Mouse (Mus musculus): ENCODE measurements at regions not wholly inside any gene's neighbourhood (a gene's known extent, or its start where the extent isn't known, plus 50 kb on each side); places are given as distances from the start of the nearest gene placed in this dataset.
A peak's percentile ranks its signal among the peaks of the same experiment; 100 is the strongest.

DNA sequence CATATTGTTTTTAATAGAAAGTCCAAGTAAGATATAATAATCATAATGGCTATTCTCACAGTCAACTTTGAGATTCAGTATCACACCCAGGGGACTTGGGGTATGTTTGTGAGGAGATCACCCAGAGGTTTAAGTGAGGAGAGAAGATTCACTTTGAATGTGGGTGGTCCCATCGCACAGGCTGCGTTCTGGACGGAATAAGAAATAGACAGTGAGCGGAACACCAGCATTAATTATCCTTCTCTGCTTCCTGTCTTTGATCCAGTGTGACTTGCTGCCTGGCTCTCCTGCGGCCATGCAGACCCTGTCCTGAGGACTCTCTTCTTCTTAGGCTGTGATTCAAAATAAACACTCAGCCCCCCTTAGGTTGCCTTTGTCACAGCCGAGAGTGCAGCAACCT lies 60.6 kb upstream of the Kras start:
- no peaks in the 10 kb centered on the region for H3K27me3 ChIP-seq (ENCODE audit: control insufficient read depth, insufficient read depth, low read length)
- no peak overlapping the region for H3K4me3 ChIP-seq (ENCODE audit: low read depth, low read length)
- TF ChIP-seq CTCF (IDR thresholded peaks at IDR 0.05; ENCODE audit: extremely low read depth, insufficient read length, insufficient replicate concordance, low read depth, low read length): no peak
- TF ChIP-seq POLR2A (IDR thresholded peaks at IDR 0.05; ENCODE audit: low read depth, low read length): no peak
- H3K27ac ChIP-seq (ENCODE audit: insufficient read depth, low read depth, low read length): no peak overlapping the region
- 70% methylated on average over 6 of the region's 6 CpGs for WGBS
- no peaks in the 10 kb centered on the region for H3K36me3 ChIP-seq (ENCODE audit: control insufficient read depth, insufficient read depth, low read length)
- no peaks in the 10 kb centered on the region for H3K4me1 ChIP-seq (ENCODE audit: control insufficient read depth, insufficient read depth, insufficient read length, low read length)

GRCm38 (mm10) chr6:145309025-145309424 lies 59.0 kb upstream of the Kras start:
- Histone ChIP-seq H3K36me3 (ENCODE audit: control insufficient read depth, insufficient read depth, low read length) (no peaks in the 10 kb centered on the region), H3K27ac (ENCODE audit: insufficient read depth, low read depth, low read length) (no peak overlapping the region), H3K4me3 (ENCODE audit: low read depth, low read length) (no peak overlapping the region), H3K4me1 (ENCODE audit: control insufficient read depth, insufficient read depth, insufficient read length, low read length) (no peaks in the 10 kb centered on the region), H3K27me3 (ENCODE audit: control insufficient read depth, insufficient read depth, low read length) (no peaks in the 10 kb centered on the region)
- TF ChIP-seq CTCF (IDR thresholded peaks at IDR 0.05; ENCODE audit: extremely low read depth, insufficient read length, insufficient replicate concordance, low read depth, low read length) (no peak), POLR2A (IDR thresholded peaks at IDR 0.05; ENCODE audit: low read depth, low read length) (no peak)
- 87% methylated on average over 3 of the region's 3 CpGs for WGBS

DNA sequence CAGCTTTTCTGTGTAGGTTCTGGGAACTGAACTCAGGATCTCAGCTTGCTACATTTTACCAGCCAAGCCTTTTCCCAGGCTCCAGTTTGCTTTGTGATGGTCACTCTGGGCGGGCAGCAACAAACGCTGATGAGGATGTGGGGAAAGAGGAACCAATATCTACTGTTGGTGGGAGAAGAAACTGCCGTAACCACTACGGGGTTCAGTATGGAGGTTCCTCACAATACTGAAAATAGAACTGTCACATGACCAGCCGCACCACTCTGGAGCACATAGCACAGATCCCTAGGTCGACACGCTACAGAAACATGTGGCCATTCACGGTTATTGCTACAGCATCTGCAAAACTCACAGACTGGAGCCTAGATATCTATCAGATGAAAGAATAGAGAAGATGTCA lies 57.2 kb upstream of the Kras start:
- TF ChIP-seq POLR2A (IDR thresholded peaks at IDR 0.05; ENCODE audit: low read depth, low read length) (no peak), CTCF (IDR thresholded peaks at IDR 0.05; ENCODE audit: extremely low read depth, insufficient read length, insufficient replicate concordance, low read depth, low read length) (no peak)
- no peaks in the 10 kb centered on the region for H3K27me3 ChIP-seq (ENCODE audit: control insufficient read depth, insufficient read depth, low read length)
- WGBS: 90% methylated on average over 8 of the region's 8 CpGs
- H3K4me1 ChIP-seq (ENCODE audit: control insufficient read depth, insufficient read depth, insufficient read length, low read length): no peaks in the 10 kb centered on the region
- no peak overlapping the region for H3K4me3 ChIP-seq (ENCODE audit: low read depth, low read length)
- peak overlapping the region; percentile 82 for H3K27ac ChIP-seq (ENCODE audit: insufficient read depth, low read depth, low read length)
- H3K36me3 ChIP-seq (ENCODE audit: control insufficient read depth, insufficient read depth, low read length): no peaks in the 10 kb centered on the region

- TF ChIP-seq POLR2A (IDR thresholded peaks at IDR 0.05; ENCODE audit: low read depth, low read length): no peak
- TF ChIP-seq CTCF (IDR thresholded peaks at IDR 0.05; ENCODE audit: extremely low read depth, insufficient read length, insufficient replicate concordance, low read depth, low read length): no peak
- no peaks in the 10 kb centered on the region for H3K36me3 ChIP-seq (ENCODE audit: control insufficient read depth, insufficient read depth, low read length)
- H3K27ac ChIP-seq (ENCODE audit: insufficient read depth, low read depth, low read length): peak overlapping the region; percentile 82
- H3K4me1 ChIP-seq (ENCODE audit: control insufficient read depth, insufficient read depth, insufficient read length, low read length): no peaks in the 10 kb centered on the region
- no peaks in the 10 kb centered on the region for H3K27me3 ChIP-seq (ENCODE audit: control insufficient read depth, insufficient read depth, low read length)
- WGBS: 72% methylated on average over 18 of the region's 18 CpGs
- 0 out of 2 replicates have a peak overlapping the region, but pooled peaks have one; percentile 30 for H3K4me3 ChIP-seq (ENCODE audit: low read depth, low read length)
Observed at GRCm38 (mm10) chr6:145306331-145307124, 56.5 kb upstream of the Kras start.

- Histone ChIP-seq H3K4me1 (ENCODE audit: control insufficient read depth, insufficient read depth, insufficient read length, low read length) (no peaks in the 10 kb centered on the region), H3K27ac (ENCODE audit: insufficient read depth, low read depth, low read length) (no peak overlapping the region), H3K4me3 (ENCODE audit: low read depth, low read length) (no peak overlapping the region), H3K27me3 (ENCODE audit: control insufficient read depth, insufficient read depth, low read length) (no peaks in the 10 kb centered on the region), H3K36me3 (ENCODE audit: control insufficient read depth, insufficient read depth, low read length) (no peaks in the 10 kb centered on the region)
- 94% methylated on average over 5 of the region's 5 CpGs for WGBS
- TF ChIP-seq POLR2A (IDR thresholded peaks at IDR 0.05; ENCODE audit: low read depth, low read length) (no peak), CTCF (IDR thresholded peaks at IDR 0.05; ENCODE audit: extremely low read depth, insufficient read length, insufficient replicate concordance, low read depth, low read length) (no peak)
Observed at GRCm38 (mm10) chr6:145305669-145306068, 55.6 kb upstream of the Kras start.

DNA sequence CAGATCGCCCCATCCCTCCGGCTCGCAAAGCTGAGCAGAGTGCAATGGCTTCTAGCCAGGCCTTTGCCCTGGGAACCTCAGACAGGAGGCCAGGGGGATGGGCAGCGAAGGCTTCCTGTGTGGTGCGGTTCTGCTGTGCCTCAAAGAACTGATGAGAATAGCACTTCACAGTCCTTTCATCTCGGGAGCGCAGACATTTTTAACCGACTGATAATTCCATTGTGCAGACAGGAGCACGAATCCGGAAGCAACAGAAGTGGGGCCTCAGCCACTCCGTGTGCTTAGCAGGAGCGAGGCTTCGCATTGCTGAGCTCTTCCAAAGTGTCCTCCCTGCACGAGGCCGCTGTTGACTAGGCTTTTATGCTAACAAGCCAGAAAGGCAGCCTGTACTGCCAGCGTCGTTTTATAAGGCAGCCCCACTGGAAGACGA lies 53.6 kb upstream of the Kras start:
- Histone ChIP-seq H3K27ac (ENCODE audit: insufficient read depth, low read depth, low read length) (peak overlapping the region; percentile 14), H3K27me3 (ENCODE audit: control insufficient read depth, insufficient read depth, low read length) (no peaks in the 10 kb centered on the region), H3K4me1 (ENCODE audit: control insufficient read depth, insufficient read depth, insufficient read length, low read length) (no peaks in the 10 kb centered on the region), H3K36me3 (ENCODE audit: control insufficient read depth, insufficient read depth, low read length) (no peaks in the 10 kb centered on the region), H3K4me3 (ENCODE audit: low read depth, low read length) (peak overlapping the region; percentile 43)
- WGBS: 16% methylated on average over 18 of the region's 18 CpGs
- TF ChIP-seq CTCF (IDR thresholded peaks at IDR 0.05; ENCODE audit: extremely low read depth, insufficient read length, insufficient replicate concordance, low read depth, low read length): no peak
- no peak for TF ChIP-seq POLR2A (IDR thresholded peaks at IDR 0.05; ENCODE audit: low read depth, low read length)

GRCm38 (mm10) chr6:145302907-145303640 lies 53.0 kb upstream of the Kras start:
- H3K4me3 ChIP-seq (ENCODE audit: low read depth, low read length): peak overlapping the region; percentile 43
- peak overlapping the region; percentile 14 for H3K27ac ChIP-seq (ENCODE audit: insufficient read depth, low read depth, low read length)
- WGBS: 63% methylated on average over 22 of the region's 22 CpGs
- TF ChIP-seq POLR2A (IDR thresholded peaks at IDR 0.05; ENCODE audit: low read depth, low read length) (no peak), CTCF (IDR thresholded peaks at IDR 0.05; ENCODE audit: extremely low read depth, insufficient read length, insufficient replicate concordance, low read depth, low read length) (no peak)
- no peaks in the 10 kb centered on the region for H3K36me3 ChIP-seq (ENCODE audit: control insufficient read depth, insufficient read depth, low read length)
- H3K27me3 ChIP-seq (ENCODE audit: control insufficient read depth, insufficient read depth, low read length): no peaks in the 10 kb centered on the region
- no peaks in the 10 kb centered on the region for H3K4me1 ChIP-seq (ENCODE audit: control insufficient read depth, insufficient read depth, insufficient read length, low read length)

Data from small intestine, adult 2 months (tissue).